Mouse (Mus musculus) midbrain, embryonic 11.5 days (tissue): ENCODE measurements around the gene 4930550C14Rik. TPM values are rescaled to one million over a fixed set of nuclear protein-coding genes. Genes with fewer than 3 reads are reported as not detected.
A peak's percentile ranks its signal among the peaks of the same experiment; 100 is the strongest.

Experiments used
- ATAC-seq: fragments of 200-750 bp; cut with Nextera tagmentation; 2 replicates; pipeline ENCODE4 v1.8.0; 2017; ENCODE audit warnings: moderate TSS enrichment, moderate library complexity; ENCODE audit not compliant: low FRiP score
- DNase-seq: peaks from one replicate; pipeline ENCODE4 v3.0.0; 2015; ENCODE audit warnings: low spot score; ENCODE audit errors: missing footprints
- H3K27ac ChIP-seq: fragments of 300-500 bp; sonication (generic); 2 replicates; pipeline ENCODE4 v1.5.1; 2014; ENCODE audit warnings: low read depth, low read length
- H3K27me3 ChIP-seq: fragments of 300-500 bp; sonication (generic); 2 replicates; pipeline ENCODE4 v1.6.1; 2014; ENCODE audit warnings: mild to moderate bottlenecking, low read length, moderate library complexity, mixed read lengths; ENCODE audit not compliant: control insufficient read depth, insufficient read depth
- H3K36me3 ChIP-seq: fragments of 300-500 bp; sonication (generic); 2 replicates; pipeline ENCODE4 v1.6.1; 2014; ENCODE audit warnings: mild to moderate bottlenecking, low read length, moderate library complexity, mixed read lengths; ENCODE audit not compliant: control insufficient read depth, insufficient read depth
- H3K4me1 ChIP-seq: fragments of 300-500 bp; sonication (generic); 2 replicates; pipeline ENCODE4 v1.6.1; 2014; ENCODE audit warnings: low read length; ENCODE audit not compliant: control insufficient read depth, insufficient read depth
- H3K4me2 ChIP-seq: fragments of 300-500 bp; sonication (generic); 2 replicates; pipeline ENCODE4 v1.6.1; 2014; ENCODE audit warnings: mild to moderate bottlenecking, moderate library complexity
- H3K4me3 ChIP-seq: fragments of 300-500 bp; sonication (generic); 2 replicates; pipeline ENCODE4 v1.5.1; 2014; ENCODE audit warnings: low read depth, low read length
- H3K9ac ChIP-seq: fragments of 300-500 bp; sonication (generic); 2 replicates; pipeline ENCODE4 v1.6.1; 2014; ENCODE audit warnings: low read length
- H3K9me3 ChIP-seq: fragments of 300-500 bp; sonication (generic); 2 replicates; pipeline ENCODE4 v1.6.1; 2016; ENCODE audit warnings: low read length; ENCODE audit not compliant: control insufficient read depth
- WGBS: fragments of 180-500 bp; shearing (Covaris S2); extraction: QIAGEN DNeasy Blood & Tissue Kit; methylation state at CpG from one replicate; pipeline ENCODE4 v1.1.7; 2014; 5-methylcytosine and 5-hydroxymethylcytosine counted together
- polyA plus RNA-seq: library from polyadenylated mRNA; unstranded; fragments of >200 nt; fragmentation: Nextera tagmentation; extraction: Ambion mirVana; gene quantifications from 2 replicates; pipeline ENCODE4 v1.2.1, GENCODE M21; 2014

Gene 4930550C14Rik
- polyA plus RNA-seq, 1 experiment from 2014 or later: 0.34 TPM

GRCm38 (mm10) chr9:53381113-53381615 lies 21.0 kb upstream of the 4930550C14Rik start:
- Histone ChIP-seq H3K27ac (no peak overlapping the region), H3K9ac (no peak overlapping the region), H3K9me3 (no peaks in the 10 kb centered on the region), H3K27me3 (no peaks in the 10 kb centered on the region), H3K4me3 (no peak overlapping the region), H3K4me1 (0 out of 2 replicates have a peak, but pooled peaks cover 5% of the 10 kb centered on the region), H3K4me2 (no peak overlapping the region), H3K36me3 (no peaks in the 10 kb centered on the region)
- DNase-seq (no peak), ATAC-seq (no peak)
- 82% methylated on average over 5 of the region's 5 CpGs for WGBS

GRCm38 (mm10) chr9:53383951-53384866 lies 17.9 kb upstream of the 4930550C14Rik start, which contains the start of gene Kdelc2:
Kdelc2 (plus strand) TSS chr9:53384025.
- Histone ChIP-seq H3K27ac (peak within 1 kb of the TSS; percentile 73), H3K4me1 (0 out of 2 replicates have a peak, but pooled peaks cover 5% of the 10 kb centered on the region), H3K4me3 (peak within 1 kb of the TSS; percentile 67), H3K9ac (peak within 1 kb of the TSS; percentile 91), H3K9me3 (no peaks in the 10 kb centered on the region), H3K27me3 (no peaks in the 10 kb centered on the region), H3K36me3 (no peaks in the 10 kb centered on the region), H3K4me2 (peak within 1 kb of the TSS; percentile 95)
- ATAC-seq (peak; percentile 97), DNase-seq (peak; percentile 97)
- WGBS: 0% methylated on average over 72 of the region's 75 CpGs

- no peaks in the 10 kb centered on the region for H3K9me3 ChIP-seq
- peak overlapping the region; percentile 91 for H3K9ac ChIP-seq
- DNase-seq (no peak), ATAC-seq (no peak)
- no peak overlapping the region for H3K27ac ChIP-seq
- peak overlapping the region; percentile 95 for H3K4me2 ChIP-seq
- H3K4me1 ChIP-seq: 0 out of 2 replicates have a peak, but pooled peaks cover 5% of the 10 kb centered on the region
- 14% methylated on average over 8 of the region's 8 CpGs for WGBS
- peak overlapping the region; percentile 67 for H3K4me3 ChIP-seq
- H3K27me3 ChIP-seq: no peaks in the 10 kb centered on the region
- H3K36me3 ChIP-seq: no peaks in the 10 kb centered on the region
Measured at GRCm38 (mm10) chr9:53384873-53385272, 17.3 kb upstream of the 4930550C14Rik start.

GRCm38 (mm10) chr9:53387431-53387830 lies 14.7 kb upstream of the 4930550C14Rik start:
- Histone ChIP-seq H3K36me3 (no peaks in the 10 kb centered on the region), H3K4me1 (0 out of 2 replicates have a peak, but pooled peaks cover 5% of the 10 kb centered on the region), H3K9ac (no peak overlapping the region), H3K4me3 (no peak overlapping the region), H3K27ac (no peak overlapping the region), H3K27me3 (no peaks in the 10 kb centered on the region), H3K4me2 (no peak overlapping the region), H3K9me3 (no peaks in the 10 kb centered on the region)
- 74% methylated on average over 2 of the region's 2 CpGs for WGBS
- ATAC-seq (no peak), DNase-seq (peak; percentile 10)

GRCm38 (mm10) chr9:53389109-53389508 lies 13.0 kb upstream of the 4930550C14Rik start:
- no peak overlapping the region for H3K4me3 ChIP-seq
- no peak overlapping the region for H3K9ac ChIP-seq
- 0 out of 2 replicates have a peak, but pooled peaks cover 5% of the 10 kb centered on the region for H3K4me1 ChIP-seq
- no peak for DNase-seq
- no peak overlapping the region for H3K27ac ChIP-seq
- H3K27me3 ChIP-seq: no peaks in the 10 kb centered on the region
- 82% methylated on average over 3 of the region's 3 CpGs for WGBS
- no peaks in the 10 kb centered on the region for H3K36me3 ChIP-seq
- H3K9me3 ChIP-seq: no peaks in the 10 kb centered on the region
- H3K4me2 ChIP-seq: no peak overlapping the region
- ATAC-seq: no peak

- Histone ChIP-seq H3K4me3 (no peak overlapping the region), H3K27me3 (no peaks in the 10 kb centered on the region), H3K9ac (no peak overlapping the region), H3K9me3 (no peaks in the 10 kb centered on the region), H3K27ac (no peak overlapping the region), H3K4me2 (no peak overlapping the region), H3K4me1 (no peaks in the 10 kb centered on the region), H3K36me3 (no peaks in the 10 kb centered on the region)
- 81% methylated on average over 7 of the region's 7 CpGs for WGBS
- ATAC-seq (no peak), DNase-seq (no peak)
Measured at GRCm38 (mm10) chr9:53390136-53390535, 12.0 kb upstream of the 4930550C14Rik start.

- H3K36me3 ChIP-seq: no peaks in the 10 kb centered on the region
- H3K4me1 ChIP-seq: no peaks in the 10 kb centered on the region
- no peaks in the 10 kb centered on the region for H3K9me3 ChIP-seq
- 81% methylated on average over 13 of the region's 13 CpGs for WGBS
- no peaks in the 10 kb centered on the region for H3K27me3 ChIP-seq
- no peak overlapping the region for H3K4me3 ChIP-seq
- H3K9ac ChIP-seq: no peak overlapping the region
- no peak overlapping the region for H3K27ac ChIP-seq
- no peak overlapping the region for H3K4me2 ChIP-seq
- DNase-seq (no peak), ATAC-seq (no peak)
Measured at GRCm38 (mm10) chr9:53397685-53398387, 4.3 kb upstream of the 4930550C14Rik start.

GRCm38 (mm10) chr9:53398388-53398700 lies 3.8 kb upstream of the 4930550C14Rik start:
- Histone ChIP-seq H3K27ac (no peak overlapping the region), H3K27me3 (no peaks in the 10 kb centered on the region), H3K36me3 (no peaks in the 10 kb centered on the region), H3K9me3 (no peaks in the 10 kb centered on the region), H3K4me2 (no peak overlapping the region), H3K4me1 (no peaks in the 10 kb centered on the region), H3K4me3 (no peak overlapping the region), H3K9ac (no peak overlapping the region)
- DNase-seq (peak; percentile 92), ATAC-seq (no peak; the same call in 1 of the 2 replicates)
- 7% methylated on average over 5 of the region's 5 CpGs for WGBS

GRCm38 (mm10) chr9:53399537-53399936 lies 2.6 kb upstream of the 4930550C14Rik start:
- no peak overlapping the region for H3K9ac ChIP-seq
- no peak overlapping the region for H3K4me2 ChIP-seq
- no peaks in the 10 kb centered on the region; the same call in 1 of the 2 replicates for H3K4me1 ChIP-seq
- no peaks in the 10 kb centered on the region for H3K36me3 ChIP-seq
- peak; percentile 51 for DNase-seq
- ATAC-seq: no peak
- no peaks in the 10 kb centered on the region for H3K9me3 ChIP-seq
- 94% methylated on average over 8 of the region's 8 CpGs for WGBS
- H3K4me3 ChIP-seq: no peak overlapping the region
- no peak overlapping the region for H3K27ac ChIP-seq
- no peaks in the 10 kb centered on the region for H3K27me3 ChIP-seq
